Comparison of ENCODE assay signal across 15 mouse cellular contexts in the genomic region with DNA sequence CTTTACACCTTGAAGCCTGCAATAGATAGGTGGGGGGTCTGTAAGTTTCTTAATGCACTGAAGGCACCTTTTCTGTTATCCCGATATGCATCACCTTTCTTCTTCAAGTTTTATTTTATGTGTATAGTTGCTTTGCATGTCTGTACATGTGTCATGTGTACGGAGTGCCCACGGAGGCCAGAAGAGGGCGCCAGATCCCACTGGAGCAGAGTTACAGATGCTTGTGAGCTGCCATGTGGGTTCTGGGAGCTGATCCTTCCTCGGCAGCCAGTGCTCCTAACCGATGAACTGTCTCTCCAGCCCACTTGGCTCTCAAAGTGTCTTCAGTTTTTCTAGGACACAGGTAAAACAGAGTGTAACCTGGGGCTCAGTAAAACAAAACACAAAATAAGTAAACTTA. TPM values are rescaled to one million over a fixed set of nuclear protein-coding genes. Genes with fewer than 3 reads are reported as not detected.
DNase-seq lines count a peak whose midpoint lies in the region; ATAC-seq and TF ChIP-seq lines count a peak whose summit lies in the region.
"Had no signal": no experiment of that assay in that cellular context is flagged by ENCODE, and none has a peak within 500 bp of the region (broad histone marks: within the 10 kb centered on the region; RNA-seq: fewer than 3 reads in every experiment).

No protein-coding gene starts in this region.

- TF ChIP-seq EP300 in stomach, postnatal 0 days (optimal IDR thresholded peaks at IDR 0.05) = no peak

- H3K27ac ChIP-seq in spleen, adult 2 months (ENCODE audit: insufficient read depth, low read length) = no peak overlapping the region
- H3K27ac ChIP-seq in stomach, postnatal 0 days (replicated peaks) = no peak overlapping the region
- no peak overlapping the region for H3K27ac ChIP-seq in left cerebral cortex, adult 2 months
- H3K27ac ChIP-seq: forebrain, embryonic 15.5 days; liver, embryonic 15.5 days had no signal

- TF ChIP-seq POLR2A in spleen, adult 2 months (IDR thresholded peaks at IDR 0.05; ENCODE audit: low read depth, low read length) = no peak

- peak; percentile 55 for DNase-seq in heart, adult 11 months
- DNase-seq in heart, postnatal 10 days = no peak
- DNase-seq in spleen, adult 2 months (ENCODE audit: low read depth in 1 of 2, low spot score in 2 of 2) = no peak
- DNase-seq in spleen, postnatal 14 days (ENCODE audit: low spot score in 2 of 2) = no peak
- DNase-seq in c-Kit-positive CD71-positive TER-119-negative erythroid progenitor cells, embryonic 14.5 days (ENCODE audit: low read depth) = peak; percentile 16
- no peak for DNase-seq in stomach, postnatal 0 days (ENCODE audit: low spot score)
- no peak for DNase-seq in left cerebral cortex, adult 2 months (ENCODE audit: extremely low spot score in 1 of 2, low spot score in 2 of 2)
- no peak for DNase-seq in layer of hippocampus, postnatal 10 days (ENCODE audit: low spot score in 2 of 2)
- DNase-seq: kidney, adult 11 months; midbrain, embryonic 14.5 days had no signal

- 82% methylated on average over 6 of the region's 6 CpGs for WGBS in spleen, adult 2 months
- 70% methylated on average over 6 of the region's 6 CpGs for WGBS in stomach, postnatal 0 days

- H3K36me3 ChIP-seq in spleen, adult 2 months (ENCODE audit: control insufficient read depth, insufficient read depth, low read length) = no peaks in the 10 kb centered on the region
- no peaks in the 10 kb centered on the region for H3K36me3 ChIP-seq in stomach, postnatal 0 days (ENCODE audit: control insufficient read depth, insufficient read depth, low read length)
- H3K36me3 ChIP-seq: forebrain, embryonic 15.5 days; liver, embryonic 15.5 days had no signal

- TF ChIP-seq CTCF in spleen, adult 2 months (IDR thresholded peaks at IDR 0.05; ENCODE audit: extremely low read depth, insufficient read depth, insufficient read length, insufficient replicate concordance) = 0 out of 2 replicates have a peak, but pooled peaks have one; percentile 3
- TF ChIP-seq CTCF in stomach, postnatal 0 days (IDR thresholded peaks at IDR 0.05; ENCODE audit: low read depth) = peak; percentile 54
- no peak; the same call in none of the 2 replicates for TF ChIP-seq CTCF in left cerebral cortex, adult 2 months (IDR thresholded peaks at IDR 0.05)

- no peak overlapping the region for H3K9ac ChIP-seq in stomach, postnatal 0 days (ENCODE audit: low read length)
- H3K9ac ChIP-seq: forebrain, embryonic 15.5 days; liver, embryonic 15.5 days had no signal

- ATAC-seq in stomach, postnatal 0 days (ENCODE audit: low FRiP score, low TSS enrichment) = no peak
- ATAC-seq: forebrain, embryonic 15.5 days had no signal

- H3K4me2 ChIP-seq in stomach, postnatal 0 days (replicated peaks; ENCODE audit: low read depth) = no peak overlapping the region
- H3K4me2 ChIP-seq: forebrain, embryonic 15.5 days; liver, embryonic 15.5 days had no signal

- no peaks in the 10 kb centered on the region for H3K9me3 ChIP-seq in stomach, postnatal 0 days (ENCODE audit: control insufficient read depth, low read length)
- H3K9me3 ChIP-seq: forebrain, embryonic 15.5 days; liver, embryonic 15.5 days had no signal

- no peaks in the 10 kb centered on the region for H3K27me3 ChIP-seq in spleen, adult 2 months (ENCODE audit: control insufficient read depth, insufficient read depth, low read length)
- H3K27me3 ChIP-seq in stomach, postnatal 0 days (ENCODE audit: control insufficient read depth, insufficient read depth, low read length) = no peaks in the 10 kb centered on the region
- H3K27me3 ChIP-seq: forebrain, embryonic 15.5 days; liver, embryonic 15.5 days had no signal

- intact Hi-C loops in heart, postnatal 10 days (cut with DNase I) = no loop called here
- intact Hi-C loops in left cerebral cortex, adult 2 months (cut with DNase I) = loop anchor here (5.0 kb wide), 1 partner anchor 129 kb away; no protein-coding TSS in a partner anchor

- H3K4me1 ChIP-seq in spleen, adult 2 months (ENCODE audit: control insufficient read depth, insufficient read depth, insufficient read length) = peaks cover 10% of the 10 kb centered on the region
- no peaks in the 10 kb centered on the region for H3K4me1 ChIP-seq in stomach, postnatal 0 days (replicated peaks; ENCODE audit: control insufficient read depth, insufficient read depth)
- H3K4me1 ChIP-seq: liver, embryonic 15.5 days had no signal

- H3K4me3 ChIP-seq in spleen, adult 2 months (ENCODE audit: extremely low read depth, insufficient read depth, insufficient read length) = no peak overlapping the region
- H3K4me3 ChIP-seq in stomach, postnatal 0 days (ENCODE audit: low read depth, low read length) = no peak overlapping the region
- no peak overlapping the region for H3K4me3 ChIP-seq in left cerebral cortex, adult 2 months
- H3K4me3 ChIP-seq: forebrain, embryonic 15.5 days; liver, embryonic 15.5 days had no signal

RNA-seq across cellular contexts. Expression of a gene that starts 10.7 kb away (rescaled TPM):
- not detected for total RNA-seq in heart, postnatal 10 days (2021)
- polyA plus RNA-seq in spleen, adult 2 months (2012; rRNA removed) = 0.82 and 1.8 TPM in 2 replicates
- polyA plus RNA-seq in stomach, postnatal 0 days (2015; fragmentation: Nextera tagmentation; extraction: Ambion mirVana) = 0.07 and 0.13 TPM in 2 replicates
- not detected for total RNA-seq in left cerebral cortex, adult 2 months (2021)
- not detected for total RNA-seq in layer of hippocampus, postnatal 10 days (2021)
- total RNA-seq: layer of hippocampus, postnatal 25 days had no signal
- polyA plus RNA-seq: embryonic facial prominence, embryonic 11.5 days; forebrain, embryonic 15.5 days; heart, embryonic 14.5 days; midbrain, embryonic 14.5 days had no signal

RNA-seq across cellular contexts. Expression of a gene that starts 11.6 kb away (rescaled TPM):
- 1 to 10 TPM; 3.9 to 7.1 TPM for total RNA-seq in heart, postnatal 10 days (2021)
- polyA plus RNA-seq in spleen, adult 2 months (2012; rRNA removed) = 14.4 and 16.8 TPM in 2 replicates
- polyA plus RNA-seq in stomach, postnatal 0 days (2015; fragmentation: Nextera tagmentation; extraction: Ambion mirVana) = 8.6 and 9.5 TPM in 2 replicates
- total RNA-seq in left cerebral cortex, adult 2 months (2021) = 10 to 100 TPM; 28.6 to 30.9 TPM
- total RNA-seq in layer of hippocampus, postnatal 10 days (2021) = 10 to 100 TPM; 28.3 to 31.6 TPM

RNA-seq across cellular contexts. Expression of a gene that starts 28.9 kb away (rescaled TPM):
- 10 to 100 TPM; 10.2 to 11.7 TPM for total RNA-seq in heart, postnatal 10 days (2021)
- polyA plus RNA-seq in spleen, adult 2 months (2012; rRNA removed) = 45.7 and 48.1 TPM in 2 replicates
- 16.3 and 18.2 TPM in 2 replicates for polyA plus RNA-seq in stomach, postnatal 0 days (2015; fragmentation: Nextera tagmentation; extraction: Ambion mirVana)
- 10 to 100 TPM; 24.3 to 24.9 TPM for total RNA-seq in left cerebral cortex, adult 2 months (2021)
- total RNA-seq in layer of hippocampus, postnatal 10 days (2021) = 10 to 100 TPM; 23.6 to 26.7 TPM

RNA-seq across cellular contexts. Expression of a gene that starts 46.2 kb away (rescaled TPM):
- total RNA-seq in heart, postnatal 10 days (2021) = 100 to 1,000 TPM; 624 to 658 TPM
- polyA plus RNA-seq in spleen, adult 2 months (2012; rRNA removed) = 2,660 and 3,812 TPM in 2 replicates
- 941 and 957 TPM in 2 replicates for polyA plus RNA-seq in stomach, postnatal 0 days (2015; fragmentation: Nextera tagmentation; extraction: Ambion mirVana)
- total RNA-seq in left cerebral cortex, adult 2 months (2021) = 100 to 1,000 TPM; 398 to 400 TPM
- 100 to 1,000 TPM; 728 to 842 TPM for total RNA-seq in layer of hippocampus, postnatal 10 days (2021)

RNA-seq across cellular contexts. Expression of a gene that starts 57.8 kb away (rescaled TPM):
- total RNA-seq in heart, postnatal 10 days (2021) = 100 to 1,000 TPM; 147 to 150 TPM
- 0.08 TPM in 2 replicates for polyA plus RNA-seq in spleen, adult 2 months (2012; rRNA removed)
- polyA plus RNA-seq in stomach, postnatal 0 days (2015; fragmentation: Nextera tagmentation; extraction: Ambion mirVana) = 0.05 and 0.11 TPM in 2 replicates
- under 1 TPM; 0.14 to 0.20 TPM for total RNA-seq in left cerebral cortex, adult 2 months (2021)
- total RNA-seq in layer of hippocampus, postnatal 10 days (2021) = under 1 TPM; 0.07 to 0.09 TPM
- polyA plus RNA-seq: forebrain, embryonic 15.5 days; midbrain, embryonic 14.5 days had no signal

Comparison
In these comparisons a context has a peak if more than half of its experiments do, and no peak if none do; other contexts are left out.
1. DNase-seq: peak in heart, adult 11 months (single experiment) and c-Kit-positive CD71-positive TER-119-negative erythroid progenitor cells, embryonic 14.5 days (single experiment); none in heart, postnatal 10 days (0 of 2), spleen, adult 2 months (0 of 2), spleen, postnatal 14 days (0 of 2), stomach, postnatal 0 days (single experiment), left cerebral cortex, adult 2 months (0 of 2) and layer of hippocampus, postnatal 10 days (0 of 2).